Mouse (Mus musculus): ENCODE data around the gene Tmem108.

DNA sequence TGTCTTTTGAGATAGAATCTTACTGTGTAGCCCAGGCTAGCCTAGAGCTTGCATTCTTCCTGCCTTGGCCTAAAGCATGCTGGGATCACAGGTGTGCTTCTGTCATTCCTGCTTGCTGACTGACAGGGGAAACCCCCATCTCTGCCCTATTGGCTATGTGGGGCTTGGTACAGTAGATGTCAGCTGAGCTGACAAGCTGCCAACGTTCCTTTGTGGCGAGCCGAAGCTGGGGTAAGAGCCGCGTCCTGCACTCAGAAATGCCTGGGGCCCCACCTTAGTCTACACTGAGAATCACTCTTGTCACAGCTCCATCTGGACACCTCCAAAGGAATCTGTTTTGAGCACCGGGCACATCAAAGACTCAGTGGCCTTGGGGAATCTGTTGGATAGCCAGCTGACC lies 297.8 kb downstream of the Tmem108 start:
- TF ChIP-seq CTCF (IDR thresholded peaks at IDR 0.05; ENCODE audit: low read depth) = no peak
- TF ChIP-seq EP300 (IDR thresholded peaks at IDR 0.05; ENCODE audit: low read depth) = no peak

Data from liver, postnatal 0 days (tissue).